Mouse (Mus musculus) heart, postnatal 25 days (tissue): ENCODE data around the gene C1qtnf6. TPM values are rescaled to one million over a fixed set of nuclear protein-coding genes. Genes with fewer than 3 reads are reported as not detected.

Experiments
- DNase-seq: peaks from one replicate; pipeline ENCODE4 v3.0.0; 2022; ENCODE audit warnings: low spot score
- intact Hi-C: fragments of 180-260 bp; cut with DNase I; formaldehyde crosslinking; loops from one replicate; pipeline ENCODE4 v1.15.1; 2025
- total RNA-seq, 2 experiments: library from RNA; stranded (reverse); gene quantifications; 2 replicates each; pipeline ENCODE4 v1.2.3; 2021

Gene C1qtnf6
- total RNA-seq, 2 experiments from 2014 or later, result 56.6 to 59.4 TPM

DNA sequence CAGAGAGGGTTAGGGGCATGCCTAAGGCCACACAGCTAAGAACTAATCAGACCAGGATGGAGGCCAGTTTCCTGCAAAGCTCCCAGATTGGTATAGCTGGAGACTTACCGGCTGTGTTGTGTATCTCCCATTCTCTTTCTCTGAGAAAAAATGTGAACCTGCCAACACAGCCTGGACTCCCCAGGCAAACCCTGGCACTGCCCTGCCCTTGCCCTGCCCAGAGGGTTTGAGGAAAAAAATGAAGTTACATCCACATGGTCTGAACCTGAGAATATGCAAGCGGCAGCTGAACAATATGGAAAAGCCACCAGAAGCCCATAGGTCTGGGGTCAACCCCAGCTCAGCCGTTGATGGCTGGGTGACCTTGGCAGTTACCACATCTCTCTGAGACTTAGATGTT is 42.0 kb downstream of the C1qtnf6 start:
- no peak for DNase-seq
- intact Hi-C loops, result no loop called here

GRCm38 (mm10) chr15:78487066-78487465 is 44.1 kb downstream of the C1qtnf6 start:
- intact Hi-C loops, result no loop called here
- no peak for DNase-seq

DNA sequence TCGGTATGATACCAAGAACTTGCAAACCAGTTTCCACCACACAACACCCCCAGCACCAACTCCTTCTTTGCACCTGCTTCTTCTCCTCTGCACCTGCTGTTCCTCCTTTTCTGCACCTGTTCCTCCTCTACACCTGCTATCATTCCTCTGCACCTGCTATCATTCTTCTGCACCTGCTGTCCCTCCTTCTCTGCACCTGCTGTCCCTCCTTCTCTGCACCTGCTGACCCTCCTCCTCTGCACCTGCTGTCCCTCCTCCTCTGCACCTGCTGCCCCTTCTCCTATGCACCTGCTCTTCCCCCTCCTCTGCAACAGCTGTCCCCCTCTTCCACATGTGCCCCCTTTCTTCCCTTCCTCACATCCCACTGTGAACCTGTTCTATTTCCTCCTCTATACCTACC is 44.7 kb downstream of the C1qtnf6 start:
- DNase-seq, result no peak
- intact Hi-C loops, result no loop called here

DNA sequence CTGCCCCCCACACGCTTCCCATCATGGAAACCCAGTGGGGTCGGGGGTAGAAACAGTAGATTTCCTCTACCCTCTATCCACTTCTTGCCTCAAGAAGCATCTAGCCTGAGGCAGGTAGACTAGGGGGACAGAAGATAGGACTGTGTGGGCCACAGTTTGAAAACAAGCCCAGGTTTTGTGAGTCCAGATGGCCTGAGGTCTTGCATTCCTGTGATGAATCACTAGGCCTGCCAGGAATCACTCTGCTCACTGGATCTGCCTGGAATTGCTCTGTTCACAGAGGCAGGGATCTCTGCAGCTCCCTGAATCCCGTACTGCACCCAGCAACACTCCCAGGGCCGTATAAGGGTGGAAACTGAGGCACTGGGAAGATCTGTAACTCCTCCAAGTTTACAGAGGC is 47.9 kb downstream of the C1qtnf6 start:
- DNase-seq, result no peak
- intact Hi-C loops, result no loop called here

- intact Hi-C loops, result no loop called here
- DNase-seq, result no peak
Observed at GRCm38 (mm10) chr15:78482518-78482917, 48.7 kb downstream of the C1qtnf6 start.

DNA sequence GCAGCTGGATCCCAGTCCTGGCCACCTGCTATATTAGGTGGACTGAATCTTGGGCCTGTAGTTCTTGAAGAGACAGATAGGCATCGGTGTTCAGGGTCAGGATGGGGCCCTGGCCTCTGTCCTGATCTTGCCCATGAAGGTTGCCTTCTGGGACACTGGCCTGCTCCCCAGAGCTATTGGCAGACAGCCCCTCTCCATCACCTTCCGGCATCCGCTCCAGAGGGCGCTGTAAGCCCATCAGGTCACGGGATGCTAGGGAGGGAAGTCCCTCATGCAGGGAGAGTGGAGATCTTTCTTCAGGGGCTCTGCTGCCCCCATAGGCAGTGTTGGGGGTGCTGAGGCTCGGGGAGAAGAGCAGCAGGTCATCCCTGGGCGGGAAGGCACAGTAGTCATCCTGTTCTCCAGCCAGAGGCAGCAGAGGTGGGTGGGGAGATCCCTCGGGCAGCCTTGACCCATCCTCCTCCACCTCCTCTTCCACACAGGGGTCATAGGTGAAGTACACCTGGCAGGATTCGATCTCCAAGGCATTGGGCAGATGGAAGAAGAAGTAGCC is 49.7 kb downstream of the C1qtnf6 start:
- DNase-seq, result no peak
- intact Hi-C loops, result no loop called here

DNA sequence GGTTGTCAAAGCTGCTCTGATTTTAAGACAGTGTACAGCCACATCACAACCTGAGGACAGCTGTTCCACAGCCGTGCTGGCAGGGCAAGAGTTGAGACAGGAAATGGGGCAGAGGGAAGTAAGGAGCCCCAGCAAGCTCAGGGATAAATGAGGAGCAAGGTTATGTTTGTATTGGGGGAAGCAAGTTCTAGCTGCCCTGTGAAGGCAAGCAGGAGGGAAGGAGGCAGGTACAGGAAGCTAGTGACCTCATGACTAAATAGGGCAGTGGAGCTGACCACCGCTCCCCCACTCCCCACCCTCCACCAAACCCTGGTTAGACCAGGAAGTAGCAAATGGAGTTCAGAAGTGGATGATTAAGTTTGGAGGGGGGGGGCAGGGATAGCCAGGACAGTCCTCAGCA is 50.2 kb downstream of the C1qtnf6 start:
- no peak for DNase-seq
- intact Hi-C loops, result no loop called here

DNA sequence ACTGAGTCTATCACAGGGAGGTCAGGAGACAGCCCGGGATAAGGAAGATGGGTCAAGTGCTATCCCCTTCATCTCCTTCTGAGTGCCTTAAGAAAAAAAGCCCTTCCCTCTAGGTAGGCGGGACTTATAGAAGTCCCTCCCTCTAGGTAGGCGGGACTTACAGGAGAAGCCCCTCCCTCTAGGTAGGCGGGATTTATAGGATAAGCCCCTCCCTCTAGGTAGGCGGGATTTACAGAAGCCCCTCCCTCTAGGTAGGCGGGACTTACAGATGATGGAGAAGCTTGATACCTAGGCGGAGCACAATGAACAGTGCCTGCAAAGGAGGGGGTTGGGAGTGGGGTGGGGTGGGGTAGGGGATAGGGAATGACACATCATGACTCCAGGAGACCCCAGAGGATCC is 51.1 kb downstream of the C1qtnf6 start:
- intact Hi-C loops, result no loop called here

GRCm38 (mm10) chr15:78479470-78479869 is 51.7 kb downstream of the C1qtnf6 start:
- DNase-seq, result no peak
- intact Hi-C loops, result no loop called here

More for the DNA sequence above, 51.1 kb downstream of the C1qtnf6 start:
- no peak for DNase-seq

GRCm38 (mm10) chr15:78478073-78478472 is 53.1 kb downstream of the C1qtnf6 start:
- DNase-seq, result no peak
- intact Hi-C loops, result no loop called here

- DNase-seq, result no peak
- intact Hi-C loops, result no loop called here
Observed at GRCm38 (mm10) chr15:78476878-78477277, 54.3 kb downstream of the C1qtnf6 start.

DNA sequence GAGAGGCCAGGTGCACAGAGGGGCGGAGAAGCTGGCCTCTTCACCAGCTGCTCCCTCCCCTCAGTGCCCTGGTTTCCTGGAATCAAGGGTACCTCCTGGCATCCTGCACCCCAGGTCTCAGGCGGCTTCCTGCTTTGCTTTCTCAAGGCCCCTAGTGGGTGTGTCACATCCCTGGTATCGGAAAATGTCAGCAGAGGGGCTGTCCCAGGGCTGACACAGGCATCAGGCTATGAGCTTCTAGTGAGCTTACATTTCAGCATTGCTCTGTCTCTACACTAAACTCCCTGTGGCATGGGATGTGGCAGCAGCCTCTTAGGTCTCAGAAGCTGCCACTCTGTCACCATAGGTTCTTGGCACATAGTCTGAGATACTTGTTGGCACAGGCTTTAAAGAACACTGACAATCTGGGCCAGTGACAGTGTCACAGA is 55.6 kb downstream of the C1qtnf6 start:
- intact Hi-C loops, result no loop called here
- DNase-seq, result no peak

- intact Hi-C loops, result no loop called here
Observed at GRCm38 (mm10) chr15:78473442-78473841, 57.8 kb downstream of the C1qtnf6 start.

More at GRCm38 (mm10) chr15:78473442-78473841, 57.8 kb downstream of the C1qtnf6 start:
- no peak for DNase-seq

Other genes starting within 250 kb of the C1qtnf6 start
- gene Csf2rb2, start 225.7 kb downstream of the C1qtnf6 start, total RNA-seq, result 1 to 10 TPM in 1 of 2 experiments, under 1 TPM in 1; 0.89 to 1.4 TPM
- 1 to 10 TPM; 2.5 TPM for gene Csf2rb, start 205.7 kb downstream of the C1qtnf6 start, total RNA-seq
- gene Tex33, start 135.5 kb downstream of the C1qtnf6 start, total RNA-seq, result not detected
- gene Tst, start 125.5 kb downstream of the C1qtnf6 start, total RNA-seq, result 10 to 100 TPM; 16.5 to 21.1 TPM
- 10 to 100 TPM; 39.1 to 39.6 TPM for gene Mpst, start 125.0 kb downstream of the C1qtnf6 start, total RNA-seq
- 10 to 100 TPM; 35.4 to 37.3 TPM for gene Kctd17, start 102.9 kb downstream of the C1qtnf6 start, total RNA-seq
- not detected for gene Tmprss6, start 62.8 kb downstream of the C1qtnf6 start, total RNA-seq
- under 1 TPM; 0.06 to 0.26 TPM for gene Il2rb, start 36.1 kb downstream of the C1qtnf6 start, total RNA-seq
- not detected for gene Sstr3, start 13.3 kb upstream of the C1qtnf6 start, total RNA-seq
- gene Rac2, start 41.4 kb upstream of the C1qtnf6 start, total RNA-seq, result 1 to 10 TPM; 5.1 to 5.6 TPM
- 1 to 10 TPM; 5.5 to 5.8 TPM for gene Cyth4, start 65.6 kb upstream of the C1qtnf6 start, total RNA-seq
- gene Elfn2, start 187.4 kb upstream of the C1qtnf6 start, total RNA-seq, result 1 to 10 TPM; 1.4 to 2.5 TPM
- gene Mfng, start 242.1 kb upstream of the C1qtnf6 start, total RNA-seq, result 10 to 100 TPM; 11.6 to 13.2 TPM